Mouse (Mus musculus) hindbrain, embryonic 15.5 days (tissue): Measurements from ENCODE around the gene Xylb. TPM values are rescaled to one million over a fixed set of nuclear protein-coding genes. Genes with fewer than 3 reads are reported as not detected.

ENCODE experiments used
- ATAC-seq: fragments of 200-750 bp; cut with Nextera tagmentation; 2 replicates; pipeline ENCODE4 v1.8.0; 2017; ENCODE audit warnings: low read depth, moderate number of reproducible peaks, moderate TSS enrichment; ENCODE audit not compliant: low FRiP score
- H3K27ac ChIP-seq: fragments of 300-500 bp; sonication (generic); replicated peaks from 2 replicates; pipeline ENCODE4 v1.5.1; 2015; ENCODE audit warnings: mild to moderate bottlenecking, inconsistent platforms
- H3K27me3 ChIP-seq: fragments of 300-500 bp; sonication (generic); 2 replicates; pipeline ENCODE4 v1.6.1; 2015; ENCODE audit warnings: control low read depth, inconsistent platforms
- H3K36me3 ChIP-seq: fragments of 300-500 bp; sonication (generic); 2 replicates; pipeline ENCODE4 v1.6.1; 2015; ENCODE audit warnings: control low read depth, inconsistent platforms
- H3K4me1 ChIP-seq: fragments of 300-500 bp; sonication (generic); replicated peaks from 2 replicates; pipeline ENCODE4 v1.6.1; 2015; ENCODE audit warnings: control low read depth, inconsistent platforms
- H3K4me2 ChIP-seq: fragments of 300-500 bp; sonication (generic); 2 replicates; pipeline ENCODE4 v1.6.1; 2015; ENCODE audit warnings: moderate library complexity, mild to moderate bottlenecking, inconsistent platforms
- H3K4me3 ChIP-seq: fragments of 300-500 bp; sonication (generic); 2 replicates; pipeline ENCODE4 v1.5.1; 2015; ENCODE audit warnings: mild to moderate bottlenecking, inconsistent platforms
- H3K9ac ChIP-seq: fragments of 300-500 bp; sonication (generic); 2 replicates; pipeline ENCODE4 v1.6.1; 2015; ENCODE audit warnings: inconsistent platforms
- H3K9me3 ChIP-seq: fragments of 300-500 bp; sonication (generic); 2 replicates; pipeline ENCODE4 v1.6.1; 2016; ENCODE audit warnings: control low read depth, inconsistent platforms
- whole genome bisulfite sequencing: fragments of 180-500 bp; shearing (Covaris S2); methylation state at CpG from one replicate; pipeline ENCODE4 v1.1.7; 2015; 5-methylcytosine and 5-hydroxymethylcytosine counted together
- polyA plus RNA-seq: library from polyadenylated mRNA; unstranded; fragments of >200 nt; fragmentation: Nextera tagmentation; extraction: Ambion mirVana; gene quantifications from 2 replicates; pipeline ENCODE4 v1.2.1, GENCODE M21; 2015

The Xylb gene
- polyA plus RNA-seq, 1 experiment from 2014 or later = 3.8 TPM

DNA sequence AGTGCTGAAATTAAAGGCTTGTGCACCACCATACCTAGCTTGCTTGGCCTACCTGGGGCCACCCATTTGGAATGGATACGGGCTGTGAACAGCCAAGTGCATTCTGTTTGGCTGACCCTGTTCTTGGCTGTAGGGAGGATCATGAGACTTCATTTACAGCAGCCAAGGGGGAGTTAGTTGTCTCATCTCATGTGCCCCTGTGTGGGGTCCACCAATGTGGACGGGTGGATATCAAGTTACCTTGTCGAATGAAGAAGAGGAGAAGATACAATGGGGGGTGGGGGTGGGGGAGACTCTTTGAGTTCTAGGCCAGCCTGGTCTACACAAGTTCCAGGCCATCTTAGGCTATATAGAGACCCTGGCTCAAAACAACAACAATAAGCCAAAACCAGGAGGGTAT is 17.8 kb downstream of the Xylb start:
- H3K4me3 ChIP-seq = no peak overlapping the region
- H3K27ac ChIP-seq = no peak overlapping the region
- H3K27me3 ChIP-seq = no peaks in the 10 kb centered on the region
- no peaks in the 10 kb centered on the region for H3K9me3 ChIP-seq
- H3K4me1 ChIP-seq = no peaks in the 10 kb centered on the region
- no peak overlapping the region for H3K4me2 ChIP-seq
- H3K36me3 ChIP-seq = no peaks in the 10 kb centered on the region
- WGBS = 76% methylated on average over 3 of the region's 3 CpGs
- ATAC-seq = no peak
- H3K9ac ChIP-seq = no peak overlapping the region

DNA sequence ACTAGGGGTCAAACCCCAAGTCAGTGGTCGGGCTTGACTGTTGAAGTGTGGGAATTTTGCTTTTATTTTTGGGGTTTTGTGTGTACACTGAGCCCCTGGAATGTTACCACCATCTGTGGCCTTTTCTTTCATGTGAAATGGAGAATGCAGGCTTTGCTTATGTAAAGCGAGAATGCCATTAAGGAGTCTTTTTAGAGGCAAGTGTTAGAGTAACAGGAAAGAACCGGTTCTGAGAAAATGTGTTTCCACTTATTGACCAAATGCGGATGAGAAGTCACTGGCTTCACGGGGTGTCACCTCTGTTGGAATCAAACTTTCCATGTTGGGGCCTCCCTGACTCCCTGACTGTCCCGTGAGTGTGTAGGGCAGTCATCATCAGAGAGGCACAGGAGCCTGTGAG is 18.4 kb downstream of the Xylb start:
- Histone ChIP-seq H3K9me3 (no peaks in the 10 kb centered on the region), H3K36me3 (no peaks in the 10 kb centered on the region), H3K4me3 (no peak overlapping the region), H3K4me2 (no peak overlapping the region), H3K27me3 (no peaks in the 10 kb centered on the region), H3K9ac (no peak overlapping the region), H3K27ac (no peak overlapping the region), H3K4me1 (no peaks in the 10 kb centered on the region)
- WGBS = 66% methylated on average over 6 of the region's 6 CpGs
- ATAC-seq = no peak

DNA sequence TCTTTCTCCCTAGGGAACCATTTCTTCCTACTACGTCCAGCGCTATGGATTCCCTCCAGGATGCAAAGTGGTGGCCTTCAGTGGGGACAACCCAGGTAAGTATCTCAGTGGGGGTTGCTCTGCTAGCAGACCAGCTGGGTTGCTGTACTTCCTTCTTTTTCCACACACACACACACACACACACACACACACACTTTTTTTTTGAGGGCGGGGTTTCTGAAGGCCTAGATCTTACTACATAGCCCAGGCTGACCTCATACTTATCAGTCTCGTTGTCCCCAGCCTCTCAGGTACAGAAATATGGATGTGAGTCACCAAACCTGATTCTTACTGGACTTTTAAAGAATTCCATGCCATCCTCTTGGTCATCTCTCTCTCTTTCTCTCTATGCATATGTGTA is 21.1 kb downstream of the Xylb start:
- H3K4me2 ChIP-seq = no peak overlapping the region
- no peak for ATAC-seq
- H3K4me1 ChIP-seq = no peaks in the 10 kb centered on the region; the same call in 1 of the 2 replicates
- no peaks in the 10 kb centered on the region for H3K36me3 ChIP-seq
- 93% methylated on average over 4 of the region's 4 CpGs for WGBS
- H3K27ac ChIP-seq = no peak overlapping the region
- H3K9me3 ChIP-seq = no peaks in the 10 kb centered on the region
- no peaks in the 10 kb centered on the region for H3K27me3 ChIP-seq
- H3K4me3 ChIP-seq = no peak overlapping the region
- no peak overlapping the region for H3K9ac ChIP-seq

DNA sequence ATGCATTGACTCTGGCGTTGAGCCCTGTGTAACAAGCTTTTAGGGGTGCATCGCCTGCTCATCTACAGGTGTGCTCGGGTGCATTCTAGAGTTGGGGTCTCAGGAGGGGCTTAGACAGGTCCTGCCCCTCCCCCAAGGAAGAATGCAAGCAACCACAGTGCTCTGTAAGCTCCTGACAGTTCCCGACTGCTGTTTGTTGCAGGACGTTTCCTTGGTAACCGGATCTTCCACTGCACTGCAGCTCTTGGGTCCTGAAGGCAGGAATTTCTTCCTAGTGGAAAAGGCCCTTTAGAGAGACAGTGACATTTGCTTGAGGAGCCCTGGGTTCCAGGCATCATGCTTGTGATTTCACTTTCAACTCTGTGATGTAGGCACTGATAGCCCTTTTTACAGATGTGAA is 25.4 kb downstream of the Xylb start:
- Histone ChIP-seq H3K4me1 (no peaks in the 10 kb centered on the region; the same call in 1 of the 2 replicates), H3K9me3 (no peaks in the 10 kb centered on the region), H3K4me2 (no peak overlapping the region), H3K36me3 (no peaks in the 10 kb centered on the region), H3K9ac (no peak overlapping the region), H3K4me3 (no peak overlapping the region), H3K27me3 (no peaks in the 10 kb centered on the region), H3K27ac (no peak overlapping the region)
- 62% methylated on average over 6 of the region's 6 CpGs for WGBS
- no peak for ATAC-seq

DNA sequence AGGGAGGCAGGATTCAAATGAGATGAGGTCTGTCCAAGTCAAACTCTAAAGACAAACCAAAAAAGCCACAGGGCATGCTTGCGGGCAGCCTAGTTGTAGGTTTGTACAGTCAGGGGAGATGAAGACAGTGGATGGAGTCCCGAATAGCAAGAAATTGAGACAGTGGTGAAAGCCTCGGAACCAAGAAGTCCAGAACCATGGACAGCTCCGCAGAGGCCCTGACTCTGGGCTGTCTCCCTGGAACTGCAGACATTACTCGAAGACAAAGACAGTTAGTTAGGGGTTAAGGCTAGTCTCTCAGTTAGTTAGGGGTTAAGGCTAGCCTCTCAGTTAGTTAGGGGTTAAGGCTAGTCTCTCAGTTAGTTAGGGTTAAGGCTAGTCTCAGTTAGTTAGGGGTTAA is 31.8 kb downstream of the Xylb start:
- ATAC-seq = no peak
- Histone ChIP-seq H3K27ac (no peak overlapping the region), H3K4me1 (no peaks in the 10 kb centered on the region), H3K9ac (no peak overlapping the region), H3K36me3 (no peaks in the 10 kb centered on the region), H3K9me3 (no peaks in the 10 kb centered on the region), H3K4me2 (no peak overlapping the region), H3K4me3 (no peak overlapping the region), H3K27me3 (no peaks in the 10 kb centered on the region)
- 63% methylated on average over 5 of the region's 5 CpGs for WGBS

DNA sequence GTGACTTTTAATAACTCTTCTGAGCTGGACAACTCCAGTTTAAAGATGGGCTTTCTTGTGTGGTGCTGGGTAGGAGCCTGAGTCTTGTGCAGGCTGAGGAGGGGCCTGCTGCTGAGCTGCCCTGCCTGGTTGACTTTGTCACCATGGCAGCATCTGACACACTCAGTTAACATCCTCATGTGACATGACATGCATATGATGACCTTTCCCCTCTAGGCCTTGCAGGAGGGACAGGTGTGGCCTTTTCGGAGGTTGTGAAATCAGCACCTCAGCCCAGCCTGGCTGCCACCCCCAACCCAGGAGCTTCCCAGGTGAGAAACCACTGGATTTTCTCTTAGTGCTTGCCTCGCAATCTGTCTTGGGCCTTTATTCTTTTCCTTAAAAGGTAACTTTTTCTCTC is 33.0 kb downstream of the Xylb start:
- H3K9ac ChIP-seq = no peak overlapping the region
- H3K4me2 ChIP-seq = no peak overlapping the region
- no peak overlapping the region for H3K27ac ChIP-seq
- no peak for ATAC-seq
- H3K36me3 ChIP-seq = no peaks in the 10 kb centered on the region
- no peak overlapping the region for H3K4me3 ChIP-seq
- 95% methylated on average over 2 of the region's 2 CpGs for WGBS
- H3K4me1 ChIP-seq = no peaks in the 10 kb centered on the region
- no peaks in the 10 kb centered on the region for H3K9me3 ChIP-seq
- no peaks in the 10 kb centered on the region for H3K27me3 ChIP-seq

DNA sequence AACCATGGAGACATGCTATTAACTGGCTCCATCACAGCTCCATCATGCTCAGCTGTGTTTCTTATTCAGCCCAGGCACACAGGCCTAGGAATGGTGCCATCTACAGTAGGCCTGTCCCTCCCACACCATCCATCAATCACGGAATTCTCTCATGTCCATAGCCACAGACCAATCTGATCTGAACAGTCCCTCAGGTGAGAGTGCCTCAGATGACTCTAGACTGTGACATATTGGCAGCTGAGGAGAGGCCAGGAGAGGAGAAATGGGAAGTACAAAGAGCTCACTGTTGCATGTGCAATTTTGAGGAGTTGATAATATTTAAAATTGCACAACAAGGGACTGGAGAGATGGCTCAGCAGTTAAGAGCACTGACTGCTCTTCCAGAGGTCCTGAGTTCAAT is 37.6 kb downstream of the Xylb start:
- Histone ChIP-seq H3K4me1 (no peaks in the 10 kb centered on the region), H3K36me3 (no peaks in the 10 kb centered on the region), H3K27ac (no peak overlapping the region), H3K4me2 (no peak overlapping the region), H3K4me3 (no peak overlapping the region), H3K9me3 (no peaks in the 10 kb centered on the region), H3K27me3 (no peaks in the 10 kb centered on the region), H3K9ac (no peak overlapping the region)
- ATAC-seq = no peak
- 94% methylated on average over 1 of the region's 1 CpGs for WGBS

DNA sequence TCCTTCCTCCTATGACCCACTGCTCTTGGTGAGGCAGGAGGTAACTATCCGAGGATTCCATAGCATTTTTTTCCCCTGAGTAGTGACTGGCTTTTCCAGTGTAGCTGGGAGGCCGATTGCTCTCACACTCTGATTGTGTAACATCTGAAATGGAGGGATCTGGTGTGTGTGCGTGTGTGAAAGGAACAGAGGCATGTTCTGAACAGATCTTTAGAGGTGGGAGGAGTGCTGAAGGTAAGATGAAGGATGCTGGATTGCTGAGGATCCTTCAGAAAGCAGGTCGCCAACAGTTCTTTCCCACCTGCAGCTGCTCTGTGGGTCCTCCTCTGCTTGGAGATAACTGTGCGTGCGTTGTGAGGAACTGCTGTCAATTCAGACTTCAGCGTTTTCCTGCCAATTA is 44.2 kb downstream of the Xylb start:
- peak overlapping the region; percentile 93; the same call in 1 of the 2 replicates for H3K9ac ChIP-seq
- H3K27ac ChIP-seq = peak overlapping the region; percentile 97
- H3K9me3 ChIP-seq = no peaks in the 10 kb centered on the region
- H3K4me1 ChIP-seq = peaks cover 36% of the 10 kb centered on the region
- H3K4me2 ChIP-seq = peak overlapping the region; percentile 88
- ATAC-seq = no peak; the same call in 1 of the 2 replicates
- 3% methylated on average over 7 of the region's 7 CpGs for WGBS
- peak overlapping the region; percentile 68 for H3K4me3 ChIP-seq
- H3K36me3 ChIP-seq = no peaks in the 10 kb centered on the region
- no peaks in the 10 kb centered on the region for H3K27me3 ChIP-seq

DNA sequence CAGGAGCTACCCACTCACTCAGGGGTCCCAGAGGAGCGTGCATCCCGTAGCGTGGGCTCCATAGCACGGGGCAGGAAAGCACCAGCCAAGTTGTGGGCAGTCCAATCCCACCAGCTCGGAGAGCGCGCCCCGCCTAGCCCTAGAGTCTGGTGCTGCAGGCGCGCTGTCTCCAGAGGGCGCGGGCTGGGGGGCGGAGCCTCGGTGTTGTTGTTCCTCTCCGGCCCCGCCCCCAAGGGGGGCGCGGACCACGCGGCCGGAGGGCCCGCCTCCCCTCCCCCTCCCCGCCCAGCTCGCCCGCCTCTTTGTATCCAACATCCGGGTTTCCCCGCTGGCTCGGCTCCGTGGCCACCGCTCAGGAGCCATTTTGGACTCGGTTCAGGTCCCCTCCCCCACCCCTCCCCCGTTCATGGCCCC is 44.6 kb downstream of the Xylb start, which contains the start of gene Acvr2b:
Gene Acvr2b (plus strand): TSS at position 318 of the 414 bp plus-strand sequence.
- ATAC-seq = peak; percentile 93
- WGBS = under 1% methylated on average over 15 of the region's 32 CpGs
- H3K4me1 ChIP-seq = peaks cover 39% of the 10 kb centered on the region
- H3K9me3 ChIP-seq = no peaks in the 10 kb centered on the region
- H3K4me3 ChIP-seq = peak within 1 kb of the TSS; percentile 68
- H3K9ac ChIP-seq = peak within 1 kb of the TSS; percentile 93
- no peaks in the 10 kb centered on the region for H3K36me3 ChIP-seq
- H3K27me3 ChIP-seq = no peaks in the 10 kb centered on the region
- H3K4me2 ChIP-seq = peak within 1 kb of the TSS; percentile 88
- H3K27ac ChIP-seq = peak within 1 kb of the TSS; percentile 97

DNA sequence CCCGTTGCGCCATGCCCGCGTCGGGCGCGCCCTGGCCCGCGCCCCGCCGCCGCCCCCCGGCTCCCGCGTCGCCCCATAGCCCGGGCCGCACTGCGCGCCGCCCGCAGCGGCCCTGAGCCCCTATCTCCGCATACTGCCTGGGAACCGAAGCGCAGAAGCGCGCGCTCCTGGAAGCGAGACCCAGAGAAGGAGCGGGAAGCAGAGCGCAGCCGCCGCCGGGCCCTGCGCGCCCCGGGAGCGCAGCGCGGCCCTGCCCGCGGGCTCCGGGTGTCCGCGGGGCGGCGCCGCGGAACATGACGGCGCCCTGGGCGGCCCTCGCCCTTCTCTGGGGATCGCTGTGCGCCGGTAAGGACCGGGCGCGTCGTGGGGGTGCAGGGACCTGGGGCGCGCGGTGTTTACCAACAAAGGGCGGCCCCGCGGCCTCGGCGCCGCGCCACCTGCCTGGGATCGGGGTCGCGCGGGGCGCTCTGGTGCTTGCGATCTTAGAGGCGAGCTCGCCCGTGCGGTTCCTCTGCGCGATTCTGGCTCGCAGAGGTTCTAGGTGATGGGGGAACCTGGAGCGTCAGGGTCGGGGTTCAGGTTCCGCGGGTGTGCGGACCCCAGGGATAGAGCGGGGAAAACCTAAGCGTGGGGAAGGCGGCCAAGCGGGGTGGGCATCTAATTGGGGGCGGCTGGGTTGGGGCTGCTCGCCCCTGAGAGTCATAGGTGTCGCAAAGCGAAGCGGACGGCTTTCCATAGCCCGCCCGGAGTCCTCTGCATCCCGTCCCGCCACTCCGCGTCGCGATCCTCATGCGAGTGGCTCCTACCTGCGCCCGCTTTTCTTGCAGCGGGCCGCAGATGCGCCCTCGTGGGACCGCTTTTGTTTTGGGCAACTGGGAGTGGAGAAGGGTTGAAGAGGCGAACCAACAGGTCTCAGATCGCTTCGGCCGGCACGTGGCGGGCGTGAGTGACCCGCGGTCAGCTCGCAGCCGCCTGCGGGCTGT is 45.4 kb downstream of the Xylb start:
- Histone ChIP-seq H3K4me3 (peak overlapping the region; percentile 68), H3K9me3 (no peaks in the 10 kb centered on the region), H3K36me3 (no peaks in the 10 kb centered on the region), H3K27me3 (no peaks in the 10 kb centered on the region), H3K27ac (peak overlapping the region; percentile 97), H3K4me2 (peak overlapping the region; percentile 88), H3K9ac (peak overlapping the region; percentile 93), H3K4me1 (peaks cover 39% of the 10 kb centered on the region)
- no peak; the same call in none of the 2 replicates for ATAC-seq
- WGBS = under 1% methylated on average over 119 of the region's 127 CpGs

DNA sequence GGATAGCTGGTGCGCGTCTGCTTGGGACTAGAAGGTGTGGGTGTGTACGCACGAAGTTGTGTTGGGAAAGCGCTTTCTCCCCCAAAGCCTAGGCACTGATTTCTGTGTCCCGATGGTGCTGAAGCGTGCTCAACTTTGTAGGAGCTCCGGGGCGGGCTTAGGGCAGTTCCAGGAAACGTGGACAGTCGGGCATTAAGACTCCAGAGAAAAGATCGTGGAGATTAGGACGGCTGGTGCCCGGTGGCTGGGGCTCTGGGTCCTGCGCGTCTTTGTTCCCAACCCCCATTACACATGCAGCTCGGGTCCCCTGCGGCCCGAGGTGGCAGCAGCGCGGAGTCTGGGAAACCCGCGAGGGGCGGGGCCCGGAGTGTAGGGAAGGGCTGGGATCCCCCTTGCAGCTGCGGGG is 46.1 kb downstream of the Xylb start:
- Histone ChIP-seq H3K27ac (peak overlapping the region; percentile 97), H3K36me3 (no peaks in the 10 kb centered on the region), H3K4me2 (peak overlapping the region; percentile 88), H3K4me1 (peaks cover 39% of the 10 kb centered on the region), H3K4me3 (peak overlapping the region; percentile 68), H3K9me3 (no peaks in the 10 kb centered on the region), H3K9ac (peak overlapping the region; percentile 93), H3K27me3 (no peaks in the 10 kb centered on the region)
- ATAC-seq = no peak; the same call in 1 of the 2 replicates
- under 1% methylated on average over 26 of the region's 26 CpGs for WGBS

DNA sequence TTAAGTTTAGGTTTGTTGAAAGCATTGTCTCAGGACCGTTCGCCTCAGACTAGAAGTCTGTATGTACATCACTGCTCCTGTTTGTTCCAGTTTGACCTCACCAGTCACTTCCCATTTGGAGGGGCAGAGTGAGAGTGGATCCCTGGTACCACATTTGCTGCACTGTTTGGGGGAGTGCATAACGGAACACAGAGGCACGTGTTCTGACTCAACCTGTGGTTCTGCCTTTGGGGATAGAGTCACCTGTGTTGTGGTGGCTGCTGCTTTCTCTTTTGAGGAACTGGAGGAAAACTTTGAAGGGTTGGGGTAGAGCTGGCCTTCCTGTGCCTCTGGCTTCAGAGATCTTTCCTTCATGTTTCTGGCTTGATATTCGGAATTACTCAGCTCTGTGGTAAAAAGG is 46.9 kb downstream of the Xylb start:
- Histone ChIP-seq H3K4me2 (peak overlapping the region; percentile 88), H3K4me3 (peak overlapping the region; percentile 68), H3K27ac (no peak overlapping the region), H3K27me3 (no peaks in the 10 kb centered on the region), H3K4me1 (peaks cover 42% of the 10 kb centered on the region), H3K9ac (no peak overlapping the region), H3K36me3 (no peaks in the 10 kb centered on the region), H3K9me3 (no peaks in the 10 kb centered on the region)
- 53% methylated on average over 5 of the region's 5 CpGs for WGBS
- ATAC-seq = no peak
